8 mouse cellular contexts compared by ENCODE assay signal in the genomic region with DNA sequence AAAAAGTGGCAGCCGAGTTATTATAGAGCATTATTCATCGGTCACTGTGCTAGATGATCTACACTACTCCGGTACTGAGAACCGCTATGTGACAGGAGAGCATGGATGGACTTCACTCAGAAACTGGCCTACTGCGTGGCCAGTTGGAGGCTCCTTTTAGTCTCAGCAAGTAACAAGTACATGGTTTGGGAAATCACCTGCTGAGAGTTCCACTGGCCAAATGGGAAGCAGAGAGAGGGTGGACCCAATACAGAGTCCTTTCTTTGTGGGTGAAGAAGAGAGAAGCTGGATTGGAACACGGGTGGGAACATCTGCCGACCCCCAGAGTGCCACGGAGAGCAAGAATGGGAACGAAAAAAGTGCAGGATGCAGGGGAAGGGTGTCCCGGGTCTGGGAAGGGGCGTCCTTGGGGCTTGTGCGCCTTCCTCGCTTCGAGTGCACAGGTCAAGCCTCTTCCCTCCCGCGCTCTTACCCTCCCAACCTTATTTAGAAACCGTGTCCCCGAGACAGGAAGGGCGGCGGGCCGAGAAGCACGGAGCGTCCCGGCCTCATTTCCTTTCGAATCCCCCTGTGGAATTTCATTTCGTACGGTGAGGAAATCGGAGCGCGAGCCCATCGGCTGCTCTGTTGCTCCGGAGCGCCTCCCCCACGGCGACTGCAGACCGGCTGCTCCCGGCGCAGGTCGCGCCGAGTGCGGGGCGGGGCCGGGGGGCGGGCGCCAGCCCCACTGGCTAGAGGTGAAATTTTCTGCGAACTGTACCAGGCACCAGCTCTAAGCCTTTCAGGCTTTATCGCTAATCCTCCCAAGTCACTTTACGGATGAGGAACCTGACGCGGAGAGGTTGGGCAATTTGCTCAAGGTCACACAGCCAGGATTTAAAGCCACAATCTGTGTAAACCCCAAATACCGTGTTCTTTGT. TPM values are rescaled to one million over a fixed set of nuclear protein-coding genes. Genes with fewer than 3 reads are reported as not detected.
DNase-seq lines count a peak whose midpoint lies in the region; ATAC-seq and TF ChIP-seq lines count a peak whose summit lies in the region.

No protein-coding gene starts in this region.

- peak overlapping the region; percentile 75 for H3K9ac ChIP-seq in forebrain, postnatal 0 days
- H3K9ac ChIP-seq in lung, postnatal 0 days (replicated peaks; ENCODE audit: low read depth), result peak overlapping the region; percentile 37

- peak overlapping the region; percentile 75 for H3K4me3 ChIP-seq in forebrain, postnatal 0 days (ENCODE audit: low read depth, low read length)
- H3K4me3 ChIP-seq in lung, postnatal 0 days (ENCODE audit: low read depth, low read length), result peak overlapping the region; percentile 73

- no peaks in the 10 kb centered on the region; the same call in 1 of the 2 replicates for H3K27me3 ChIP-seq in forebrain, postnatal 0 days (ENCODE audit: insufficient read depth, low read length)
- H3K27me3 ChIP-seq in lung, postnatal 0 days (replicated peaks; ENCODE audit: insufficient read depth, low read length), result no peaks in the 10 kb centered on the region

- WGBS in forebrain, postnatal 0 days, result 6% methylated on average over 52 of the region's 52 CpGs
- 4% methylated on average over 47 of the region's 52 CpGs for WGBS in lung, postnatal 0 days

- peak overlapping the region; percentile 78 for H3K27ac ChIP-seq in forebrain, postnatal 0 days (ENCODE audit: low read depth, low read length)
- H3K27ac ChIP-seq in lung, postnatal 0 days (ENCODE audit: low read length), result peak overlapping the region; percentile 88

- ATAC-seq in forebrain, postnatal 0 days, result peak; percentile 79
- peak; percentile 54 to 65 for ATAC-seq in hematopoietic stem cell, adult 5-6 weeks (replicated peaks in 1 of 2; ENCODE audit: insufficient read depth in 1 of 2, low FRiP score in 2 of 2, low TSS enrichment in 1 of 2, low read depth in 1 of 2, poor library complexity in 2 of 2, severe bottlenecking in 2 of 2)
- peak; percentile 85 for ATAC-seq in lung, postnatal 0 days

- no peaks in the 10 kb centered on the region for H3K36me3 ChIP-seq in forebrain, postnatal 0 days (ENCODE audit: insufficient read depth)
- no peaks in the 10 kb centered on the region for H3K36me3 ChIP-seq in lung, postnatal 0 days (ENCODE audit: insufficient read depth, low read length)

- H3K9me3 ChIP-seq in forebrain, postnatal 0 days (ENCODE audit: low read length), result no peaks in the 10 kb centered on the region
- no peaks in the 10 kb centered on the region for H3K9me3 ChIP-seq in lung, postnatal 0 days (ENCODE audit: low read length)

- DNase-seq in MEL-GATA-1-ER (ENCODE audit: extremely low read depth, low read depth), result peak; percentile 73
- peak; percentile 62 for DNase-seq in cerebellum, adult 11 months
- DNase-seq in forebrain, postnatal 0 days, result peak; percentile 69
- peak; percentile 60 to 65 for DNase-seq in layer of hippocampus, postnatal 10 days (ENCODE audit: low spot score in 2 of 2)
- DNase-seq in lung, postnatal 0 days (ENCODE audit: low spot score), result peak; percentile 90
- DNase-seq in ovary, postnatal 10 days (ENCODE audit: low spot score), result peak; percentile 49
- DNase-seq in thymus, postnatal 10 days (ENCODE audit: low spot score in 2 of 2), result peak; percentile 4 to 23

- TF ChIP-seq EP300 in lung, postnatal 0 days (IDR thresholded peaks at IDR 0.05), result peak; percentile 98

- H3K4me1 ChIP-seq in forebrain, postnatal 0 days (ENCODE audit: insufficient read depth), result no peaks in the 10 kb centered on the region
- H3K4me1 ChIP-seq in lung, postnatal 0 days (ENCODE audit: insufficient read depth, low read depth, low read length), result no peaks in the 10 kb centered on the region; the same call in 1 of the 2 replicates

- no peak for TF ChIP-seq CTCF in forebrain, postnatal 0 days (IDR thresholded peaks at IDR 0.05; ENCODE audit: low read depth)
- peak; percentile 29 for TF ChIP-seq CTCF in lung, postnatal 0 days (IDR thresholded peaks at IDR 0.05)

- peak overlapping the region; percentile 98 for H3K4me2 ChIP-seq in forebrain, postnatal 0 days (ENCODE audit: low read depth)
- peak overlapping the region; percentile 92 for H3K4me2 ChIP-seq in lung, postnatal 0 days (replicated peaks; ENCODE audit: low read depth, low read length)

RNA-seq across cellular contexts. Expression of a gene that starts 0.7 kb away (rescaled TPM):
- 19.2 and 23.2 TPM in 2 replicates for total RNA-seq in forebrain, postnatal 0 days (2014; rRNA removed)
- polyA plus RNA-seq in forebrain, postnatal 0 days (2015; fragmentation: Nextera tagmentation; extraction: Ambion mirVana), result 20.0 and 27.9 TPM in 2 replicates
- total RNA-seq in hematopoietic stem cell, adult 5-6 weeks (2017), result 26.0 and 30.1 TPM in 2 replicates
- 10 to 100 TPM; 72.2 to 84.4 TPM for total RNA-seq in layer of hippocampus, postnatal 10 days (2021)
- 21.7 and 26.1 TPM in 2 replicates for polyA plus RNA-seq in lung, postnatal 0 days (2015; fragmentation: Nextera tagmentation; extraction: Ambion mirVana)

RNA-seq across cellular contexts. Expression of a gene that starts 0.8 kb away (rescaled TPM):
- 3.1 and 3.8 TPM in 2 replicates for total RNA-seq in forebrain, postnatal 0 days (2014; rRNA removed)
- 1.3 and 1.5 TPM in 2 replicates for polyA plus RNA-seq in forebrain, postnatal 0 days (2015; fragmentation: Nextera tagmentation; extraction: Ambion mirVana)
- total RNA-seq in hematopoietic stem cell, adult 5-6 weeks (2017), result 2.0 and 2.1 TPM in 2 replicates
- total RNA-seq in layer of hippocampus, postnatal 10 days (2021), result 1 to 10 TPM; 7.9 to 8.2 TPM
- 14.3 and 16.1 TPM in 2 replicates for polyA plus RNA-seq in lung, postnatal 0 days (2015; fragmentation: Nextera tagmentation; extraction: Ambion mirVana)

Comparison
In these comparisons a context has a peak if more than half of its experiments do, and no peak if none do; other contexts are left out.
1. Peak in every context shown above with its lines: DNase-seq, ATAC-seq, H3K4me3 ChIP-seq and H3K27ac ChIP-seq.
2. DNase-seq: peak in every context shown above with its lines; median percentile 90 in lung, postnatal 0 days; 73 in MEL-GATA-1-ER; 69 in forebrain, postnatal 0 days; 62 in layer of hippocampus, postnatal 10 days; 62 in cerebellum, adult 11 months; 49 in ovary, postnatal 10 days; 14 in thymus, postnatal 10 days.